Comparison of ENCODE assay signal across 24 mouse cellular contexts in the genomic region with DNA sequence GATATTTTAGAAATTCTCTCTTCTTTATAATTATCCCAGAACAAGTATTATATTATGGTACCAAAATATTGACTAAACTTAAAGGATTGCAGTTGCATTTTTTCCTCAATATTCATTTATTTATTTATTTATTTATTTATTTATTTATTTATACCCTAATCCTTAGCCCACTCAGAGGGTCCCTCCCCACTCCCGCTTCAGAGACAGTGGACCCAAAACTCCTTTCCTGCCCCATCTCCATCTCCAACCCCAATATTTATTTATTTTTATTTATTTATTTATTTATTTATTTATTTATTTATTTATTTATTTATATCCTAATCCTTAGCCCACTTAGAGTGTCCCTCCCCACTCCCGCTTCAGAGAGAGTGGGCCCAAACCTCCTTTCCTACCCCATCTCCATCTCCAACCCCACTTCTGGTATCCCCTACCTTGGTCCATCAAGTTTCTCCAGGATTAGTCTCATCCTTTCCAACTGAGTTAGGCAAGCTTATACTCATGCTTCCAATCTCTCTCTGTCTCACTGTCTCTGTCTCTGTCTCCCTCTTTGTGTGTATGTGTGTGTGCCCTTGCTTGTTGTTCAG.
"Had no signal": no experiment of that assay in that cellular context is flagged by ENCODE, and none has a peak within 500 bp of the region (broad histone marks: within the 10 kb centered on the region; RNA-seq: fewer than 3 reads in every experiment).

No protein-coding gene starts in this region.

- H3K4me2 ChIP-seq: heart, embryonic 12.5 days; hindbrain, embryonic 15.5 days; limb, embryonic 12.5 days; liver, embryonic 11.5 days; liver, embryonic 13.5 days; liver, embryonic 15.5 days had no signal

- H3K27me3 ChIP-seq: heart, embryonic 12.5 days; hindbrain, embryonic 15.5 days; limb, embryonic 12.5 days; liver, embryonic 13.5 days; liver, embryonic 15.5 days had no signal

- H3K9me3 ChIP-seq: heart, embryonic 10.5 days; heart, embryonic 12.5 days; hindbrain, embryonic 15.5 days; limb, embryonic 10.5 days; limb, embryonic 12.5 days; liver, embryonic 13.5 days; liver, embryonic 15.5 days had no signal

- H3K36me3 ChIP-seq: heart, embryonic 10.5 days; heart, embryonic 12.5 days; hindbrain, embryonic 15.5 days; limb, embryonic 10.5 days; limb, embryonic 12.5 days; liver, embryonic 13.5 days; liver, embryonic 15.5 days had no signal

- DNase-seq: gastrocnemius, adult 2 months; gastrocnemius, postnatal 10 days; gastrocnemius, postnatal 25 days; heart, adult 2 months; heart, postnatal 10 days; heart, postnatal 4 days; kidney, adult 18-20 months; kidney, adult 8-10 months; kidney, postnatal 10 days; kidney, postnatal 25 days; kidney, postnatal 4 days; liver; liver, embryonic 13.5 days had no signal

- ATAC-seq: inflammation-experienced regulatory T-cells, adult 6 months; intestine, postnatal 0 days had no signal

- H3K4me3 ChIP-seq: gastrocnemius, adult 2 months; heart, adult 2 months; heart, embryonic 10.5 days; heart, embryonic 12.5 days; hindbrain, embryonic 15.5 days; layer of hippocampus, adult 2 months; left cerebral cortex, adult 2 months; limb, embryonic 10.5 days; limb, embryonic 12.5 days; liver, embryonic 13.5 days; liver, embryonic 15.5 days had no signal

- H3K4me1 ChIP-seq: heart, embryonic 10.5 days; heart, embryonic 12.5 days; hindbrain, embryonic 15.5 days; limb, embryonic 10.5 days; limb, embryonic 12.5 days; liver, embryonic 13.5 days; liver, embryonic 15.5 days had no signal

- H3K9ac ChIP-seq: heart, embryonic 12.5 days; hindbrain, embryonic 15.5 days; limb, embryonic 12.5 days; liver, embryonic 13.5 days; liver, embryonic 15.5 days had no signal

- H3K27ac ChIP-seq: gastrocnemius, adult 2 months; heart, adult 2 months; heart, embryonic 10.5 days; hindbrain, embryonic 15.5 days; layer of hippocampus, adult 2 months; left cerebral cortex, adult 2 months; limb, embryonic 10.5 days; limb, embryonic 12.5 days; liver, embryonic 13.5 days; liver, embryonic 15.5 days had no signal
